Mouse (Mus musculus) midbrain, embryonic 11.5 days (tissue): Measurements from ENCODE around the gene Plp2. TPM values are rescaled to one million over a fixed set of nuclear protein-coding genes. Genes with fewer than 3 reads are reported as not detected.

Experiments used
- ATAC-seq: fragments of 200-750 bp; cut with Nextera tagmentation; 2 replicates; pipeline ENCODE4 v1.8.0; 2017; ENCODE audit warnings: moderate TSS enrichment, moderate library complexity; ENCODE audit not compliant: low FRiP score
- DNase-seq: peaks from one replicate; pipeline ENCODE4 v3.0.0; 2015; ENCODE audit warnings: low spot score; ENCODE audit errors: missing footprints
- H3K27ac ChIP-seq: fragments of 300-500 bp; sonication (generic); 2 replicates; pipeline ENCODE4 v1.5.1; 2014; ENCODE audit warnings: low read depth, low read length
- H3K27me3 ChIP-seq: fragments of 300-500 bp; sonication (generic); 2 replicates; pipeline ENCODE4 v1.6.1; 2014; ENCODE audit warnings: mild to moderate bottlenecking, low read length, moderate library complexity, mixed read lengths; ENCODE audit not compliant: control insufficient read depth, insufficient read depth
- H3K36me3 ChIP-seq: fragments of 300-500 bp; sonication (generic); 2 replicates; pipeline ENCODE4 v1.6.1; 2014; ENCODE audit warnings: mild to moderate bottlenecking, low read length, moderate library complexity, mixed read lengths; ENCODE audit not compliant: control insufficient read depth, insufficient read depth
- H3K4me1 ChIP-seq: fragments of 300-500 bp; sonication (generic); 2 replicates; pipeline ENCODE4 v1.6.1; 2014; ENCODE audit warnings: low read length; ENCODE audit not compliant: control insufficient read depth, insufficient read depth
- H3K4me2 ChIP-seq: fragments of 300-500 bp; sonication (generic); 2 replicates; pipeline ENCODE4 v1.6.1; 2014; ENCODE audit warnings: mild to moderate bottlenecking, moderate library complexity
- H3K4me3 ChIP-seq: fragments of 300-500 bp; sonication (generic); 2 replicates; pipeline ENCODE4 v1.5.1; 2014; ENCODE audit warnings: low read depth, low read length
- H3K9ac ChIP-seq: fragments of 300-500 bp; sonication (generic); 2 replicates; pipeline ENCODE4 v1.6.1; 2014; ENCODE audit warnings: low read length
- H3K9me3 ChIP-seq: fragments of 300-500 bp; sonication (generic); 2 replicates; pipeline ENCODE4 v1.6.1; 2016; ENCODE audit warnings: low read length; ENCODE audit not compliant: control insufficient read depth
- WGBS: fragments of 180-500 bp; shearing (Covaris S2); extraction: QIAGEN DNeasy Blood & Tissue Kit; methylation state at CpG from one replicate; pipeline ENCODE4 v1.1.7; 2014; 5-methylcytosine and 5-hydroxymethylcytosine counted together
- polyA plus RNA-seq: library from polyadenylated mRNA; unstranded; fragments of >200 nt; fragmentation: Nextera tagmentation; extraction: Ambion mirVana; gene quantifications from 2 replicates; pipeline ENCODE4 v1.2.1, GENCODE M21; 2014

The Plp2 gene
- polyA plus RNA-seq, 1 experiment from 2014 or later: 36.3 TPM

- DNase-seq (peak; percentile 87), ATAC-seq (peak; percentile 83)
- H3K36me3 ChIP-seq: no peaks in the 10 kb centered on the region
- H3K4me3 ChIP-seq: peak overlapping the region; percentile 34
- H3K27ac ChIP-seq: no peak overlapping the region
- no peaks in the 10 kb centered on the region for H3K4me1 ChIP-seq
- peak overlapping the region; percentile 48 for H3K4me2 ChIP-seq
- 16% methylated on average over 17 of the region's 19 CpGs for WGBS
- peak overlapping the region; percentile 42 for H3K9ac ChIP-seq
- H3K9me3 ChIP-seq: no peaks in the 10 kb centered on the region
- no peaks in the 10 kb centered on the region for H3K27me3 ChIP-seq
Observed at GRCm38 (mm10) chrX:7670390-7670881, 754 bp downstream of the Plp2 start.

- no peaks in the 10 kb centered on the region for H3K27me3 ChIP-seq
- WGBS: 75% methylated on average over 21 of the region's 21 CpGs
- no peak overlapping the region for H3K27ac ChIP-seq
- no peak overlapping the region for H3K9ac ChIP-seq
- no peaks in the 10 kb centered on the region for H3K9me3 ChIP-seq
- DNase-seq (no peak), ATAC-seq (no peak)
- H3K4me3 ChIP-seq: no peak overlapping the region
- no peaks in the 10 kb centered on the region for H3K36me3 ChIP-seq
- no peak overlapping the region for H3K4me2 ChIP-seq
- no peaks in the 10 kb centered on the region for H3K4me1 ChIP-seq
Observed at GRCm38 (mm10) chrX:7665739-7666502, 5.3 kb downstream of the Plp2 start.

- 90% methylated on average over 11 of the region's 11 CpGs for WGBS
- Histone ChIP-seq H3K9me3 (no peaks in the 10 kb centered on the region), H3K4me2 (no peak overlapping the region), H3K27ac (no peak overlapping the region), H3K36me3 (no peaks in the 10 kb centered on the region), H3K4me1 (no peaks in the 10 kb centered on the region), H3K9ac (no peak overlapping the region), H3K27me3 (no peaks in the 10 kb centered on the region), H3K4me3 (no peak overlapping the region)
- no peak for DNase-seq
- no peak for ATAC-seq
Observed at GRCm38 (mm10) chrX:7664791-7665190, 6.4 kb downstream of the Plp2 start.

GRCm38 (mm10) chrX:7662936-7663335, 8.3 kb downstream of the Plp2 start:
- Histone ChIP-seq H3K9me3 (no peaks in the 10 kb centered on the region), H3K27me3 (no peaks in the 10 kb centered on the region), H3K9ac (no peak overlapping the region), H3K4me3 (no peak overlapping the region), H3K4me1 (peaks cover 6% of the 10 kb centered on the region; the same call in 1 of the 2 replicates), H3K4me2 (no peak overlapping the region), H3K36me3 (no peaks in the 10 kb centered on the region), H3K27ac (no peak overlapping the region)
- WGBS: 78% methylated on average over 3 of the region's 3 CpGs
- DNase-seq (no peak), ATAC-seq (no peak)

- Histone ChIP-seq H3K4me2 (no peak overlapping the region), H3K4me3 (no peak overlapping the region), H3K27ac (no peak overlapping the region), H3K9ac (no peak overlapping the region), H3K36me3 (no peaks in the 10 kb centered on the region), H3K27me3 (no peaks in the 10 kb centered on the region), H3K9me3 (no peaks in the 10 kb centered on the region), H3K4me1 (peaks cover 6% of the 10 kb centered on the region; the same call in 1 of the 2 replicates)
- ATAC-seq (no peak), DNase-seq (no peak)
- WGBS: 84% methylated on average over 4 of the region's 4 CpGs
Observed at GRCm38 (mm10) chrX:7661086-7661485, 10.1 kb downstream of the Plp2 start.

GRCm38 (mm10) chrX:7658785-7659589, 12.2 kb downstream of the Plp2 start:
- H3K4me1 ChIP-seq: peaks cover 6% of the 10 kb centered on the region; the same call in 1 of the 2 replicates
- no peak overlapping the region for H3K27ac ChIP-seq
- 63% methylated on average over 11 of the region's 11 CpGs for WGBS
- ATAC-seq (peak; percentile 22; the same call in 1 of the 2 replicates), DNase-seq (peak; percentile 86)
- no peak overlapping the region for H3K9ac ChIP-seq
- no peak overlapping the region for H3K4me3 ChIP-seq
- no peak overlapping the region; the same call in 1 of the 2 replicates for H3K4me2 ChIP-seq
- no peaks in the 10 kb centered on the region for H3K36me3 ChIP-seq
- H3K27me3 ChIP-seq: no peaks in the 10 kb centered on the region
- H3K9me3 ChIP-seq: no peaks in the 10 kb centered on the region

GRCm38 (mm10) chrX:7658031-7658784, 13.0 kb downstream of the Plp2 start:
- Histone ChIP-seq H3K27me3 (no peaks in the 10 kb centered on the region), H3K4me3 (no peak overlapping the region), H3K4me1 (peaks cover 6% of the 10 kb centered on the region; the same call in 1 of the 2 replicates), H3K9ac (peak overlapping the region; percentile 30), H3K36me3 (no peaks in the 10 kb centered on the region), H3K4me2 (peak overlapping the region; percentile 42; the same call in 1 of the 2 replicates), H3K27ac (no peak overlapping the region), H3K9me3 (no peaks in the 10 kb centered on the region)
- DNase-seq (no peak), ATAC-seq (peak; percentile 46; the same call in 1 of the 2 replicates)
- WGBS: 26% methylated on average over 14 of the region's 15 CpGs

GRCm38 (mm10) chrX:7657221-7657639, 14.0 kb downstream of the Plp2 start, which contains the start of gene Prickle3:
TSS of gene Prickle3 (plus strand) at chrX:7657260.
- no peaks in the 10 kb centered on the region for H3K36me3 ChIP-seq
- no peaks in the 10 kb centered on the region for H3K27me3 ChIP-seq
- no peak within 1 kb of the TSS for H3K27ac ChIP-seq
- H3K4me1 ChIP-seq: peaks cover 6% of the 10 kb centered on the region; the same call in 1 of the 2 replicates
- 0 out of 2 replicates have a peak, but pooled peaks have one; percentile 54 for ATAC-seq
- H3K9ac ChIP-seq: peak within 1 kb of the TSS; percentile 54; the same call in 1 of the 2 replicates
- WGBS: 15% methylated on average over 26 of the region's 26 CpGs
- peak; percentile 85 for DNase-seq
- peak within 1 kb of the TSS; percentile 23; the same call in 1 of the 2 replicates for H3K4me3 ChIP-seq
- peak within 1 kb of the TSS; percentile 42 for H3K4me2 ChIP-seq
- no peaks in the 10 kb centered on the region for H3K9me3 ChIP-seq
